Mouse (Mus musculus): Measurements from ENCODE around the gene Usp49. TPM values are rescaled to one million over a fixed set of nuclear protein-coding genes. Genes with fewer than 3 reads are reported as not detected.

Usp49 gene
- polyA plus RNA-seq, 1 experiment: 4.6 TPM

DNA sequence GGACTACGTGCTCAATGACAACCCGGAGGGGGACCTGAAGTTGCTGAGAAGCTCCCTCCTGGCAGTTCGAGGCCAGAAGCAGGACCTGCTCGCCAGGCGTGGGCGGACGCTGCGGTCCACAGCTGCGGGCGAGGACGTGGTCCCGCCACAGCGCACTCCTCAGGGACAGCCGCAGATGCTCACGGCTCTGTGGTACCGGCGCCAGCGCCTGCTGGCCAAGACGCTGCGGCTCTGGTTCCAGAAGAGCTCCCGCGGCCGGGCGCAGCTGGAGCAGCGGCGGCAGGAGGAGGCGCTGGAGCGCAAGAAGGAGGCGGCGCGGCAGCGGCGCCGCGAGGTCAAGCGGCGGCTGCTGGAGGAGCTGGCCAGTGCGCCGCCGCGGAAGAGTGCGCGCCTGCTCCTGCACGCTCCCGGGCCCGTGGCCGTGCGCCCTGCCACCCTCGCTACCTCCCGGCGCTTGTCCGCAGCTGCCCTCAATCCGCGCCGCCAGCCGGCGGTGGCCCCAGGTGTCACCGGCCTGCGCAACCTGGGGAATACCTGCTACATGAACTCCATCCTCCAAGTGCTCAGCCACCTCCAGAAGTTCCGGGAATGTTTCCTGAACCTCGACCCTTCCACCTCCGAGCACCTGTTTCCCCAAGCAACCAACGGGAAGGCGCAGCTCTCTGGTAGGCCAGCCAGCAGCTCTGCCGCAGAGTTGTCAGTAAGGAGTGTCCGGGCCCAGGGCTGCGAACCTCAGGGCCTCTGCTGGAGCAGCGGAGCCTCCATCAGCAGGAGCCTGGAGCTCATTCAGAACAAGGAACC, 42.0 kb downstream of the Usp49 start:
- WGBS: 18% methylated on average over 68 of the region's 68 CpGs
- Histone ChIP-seq H3K36me3 (ENCODE audit: control insufficient read depth, insufficient read depth, low read length) (no peaks in the 10 kb centered on the region; the same call in 1 of the 2 replicates), H3K27me3 (ENCODE audit: control insufficient read depth, insufficient read depth, low read length) (no peaks in the 10 kb centered on the region; the same call in 1 of the 2 replicates), H3K4me3 (ENCODE audit: extremely low read depth, insufficient read depth, insufficient read length) (peak overlapping the region; percentile 15; the same call in 1 of the 2 replicates), H3K27ac (ENCODE audit: insufficient read depth, low read length) (no peak overlapping the region), H3K4me1 (ENCODE audit: control insufficient read depth, insufficient read depth, insufficient read length) (peaks cover 3% of the 10 kb centered on the region; the same call in 1 of the 2 replicates)
- TF ChIP-seq POLR2A (IDR thresholded peaks at IDR 0.05; ENCODE audit: low read depth, low read length) (no peak), CTCF (IDR thresholded peaks at IDR 0.05; ENCODE audit: extremely low read depth, insufficient read depth, insufficient read length, insufficient replicate concordance) (no peak)
- DNase-seq (ENCODE audit: low read depth in 1 of 2, low spot score in 2 of 2): no peak

DNA sequence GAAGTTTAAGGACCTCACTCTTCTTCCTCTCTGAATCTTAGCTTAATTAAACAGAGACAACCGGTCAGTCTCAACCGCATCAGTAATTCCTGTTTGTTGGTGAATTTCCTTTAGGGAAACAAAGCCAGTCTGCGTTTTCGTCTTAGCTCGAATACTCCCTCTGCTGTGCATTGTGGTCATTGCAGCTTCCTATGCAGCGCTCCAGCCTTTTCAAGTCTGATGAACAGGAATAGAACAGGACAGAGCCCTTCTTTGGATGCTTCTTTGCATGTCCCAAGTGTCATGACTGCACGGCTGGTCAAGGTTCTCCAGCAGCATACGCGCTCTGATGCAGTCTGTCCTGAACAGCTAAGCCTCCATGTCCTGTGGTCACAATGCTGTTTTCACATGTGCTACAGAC, 46.1 kb downstream of the Usp49 start:
- Histone ChIP-seq H3K4me3 (ENCODE audit: extremely low read depth, insufficient read depth, insufficient read length) (no peak overlapping the region), H3K4me1 (ENCODE audit: control insufficient read depth, insufficient read depth, insufficient read length) (peaks cover 3% of the 10 kb centered on the region; the same call in 1 of the 2 replicates), H3K27ac (ENCODE audit: insufficient read depth, low read length) (no peak overlapping the region), H3K36me3 (ENCODE audit: control insufficient read depth, insufficient read depth, low read length) (no peaks in the 10 kb centered on the region; the same call in none of the 2 replicates), H3K27me3 (ENCODE audit: control insufficient read depth, insufficient read depth, low read length) (no peaks in the 10 kb centered on the region; the same call in 1 of the 2 replicates)
- WGBS: 33% methylated on average over 9 of the region's 9 CpGs
- TF ChIP-seq POLR2A (IDR thresholded peaks at IDR 0.05; ENCODE audit: low read depth, low read length): no peak
- TF ChIP-seq CTCF (IDR thresholded peaks at IDR 0.05; ENCODE audit: extremely low read depth, insufficient read depth, insufficient read length, insufficient replicate concordance): peak; percentile 56; the same call in 1 of the 2 replicates
- DNase-seq (ENCODE audit: low read depth in 1 of 2, low spot score in 2 of 2): peak in 1 of 2 experiments; percentile 37

DNA sequence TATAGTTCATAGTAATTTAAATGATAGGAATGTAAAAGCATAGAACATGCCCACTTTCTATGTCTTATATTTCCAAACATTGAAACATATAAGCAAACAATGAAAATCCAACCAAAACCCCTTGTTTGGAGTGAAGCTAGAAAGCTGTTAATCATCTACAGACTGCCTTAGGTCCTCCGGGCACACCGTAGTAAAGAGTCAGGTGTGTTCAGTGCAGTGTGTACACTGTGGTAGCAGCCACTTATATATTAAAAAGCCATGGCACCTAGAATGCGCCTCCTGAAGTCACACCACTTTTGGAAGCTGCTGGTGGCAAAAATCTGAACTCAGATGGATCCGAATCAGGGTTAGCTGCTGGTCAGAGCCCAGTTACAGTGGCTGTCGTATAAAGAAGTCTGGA, 47.7 kb downstream of the Usp49 start:
- Histone ChIP-seq H3K27me3 (ENCODE audit: control insufficient read depth, insufficient read depth, low read length) (no peaks in the 10 kb centered on the region), H3K27ac (ENCODE audit: insufficient read depth, low read length) (no peak overlapping the region), H3K4me3 (ENCODE audit: extremely low read depth, insufficient read depth, insufficient read length) (no peak overlapping the region), H3K4me1 (ENCODE audit: control insufficient read depth, insufficient read depth, insufficient read length) (no peaks in the 10 kb centered on the region), H3K36me3 (ENCODE audit: control insufficient read depth, insufficient read depth, low read length) (no peaks in the 10 kb centered on the region; the same call in none of the 2 replicates)
- TF ChIP-seq POLR2A (IDR thresholded peaks at IDR 0.05; ENCODE audit: low read depth, low read length): no peak
- TF ChIP-seq CTCF (IDR thresholded peaks at IDR 0.05; ENCODE audit: extremely low read depth, insufficient read depth, insufficient read length, insufficient replicate concordance): no peak
- WGBS: 95% methylated on average over 5 of the region's 5 CpGs
- no peak for DNase-seq (ENCODE audit: low read depth in 1 of 2, low spot score in 2 of 2)

DNA sequence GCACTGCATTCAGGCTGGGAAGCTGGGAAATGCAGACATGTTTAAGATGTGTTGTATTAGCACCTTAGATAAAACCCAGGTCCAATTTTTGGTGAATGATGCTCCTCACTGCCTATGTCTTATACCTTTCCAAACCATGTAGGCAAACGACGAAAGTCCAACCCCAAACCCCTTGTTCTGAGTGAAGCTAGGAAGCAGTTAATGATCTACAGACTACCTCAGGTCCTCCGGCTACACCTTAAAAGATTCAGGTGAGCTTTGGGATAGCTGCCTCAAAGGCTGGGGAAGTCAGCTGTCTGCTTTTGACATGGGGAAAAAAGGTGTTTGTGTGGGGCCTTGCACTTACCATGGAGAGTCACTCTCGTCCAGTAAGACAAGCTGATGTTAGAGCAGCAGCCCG, 48.2 kb downstream of the Usp49 start:
- Histone ChIP-seq H3K4me1 (ENCODE audit: control insufficient read depth, insufficient read depth, insufficient read length) (no peaks in the 10 kb centered on the region), H3K27me3 (ENCODE audit: control insufficient read depth, insufficient read depth, low read length) (no peaks in the 10 kb centered on the region), H3K4me3 (ENCODE audit: extremely low read depth, insufficient read depth, insufficient read length) (no peak overlapping the region), H3K27ac (ENCODE audit: insufficient read depth, low read length) (no peak overlapping the region), H3K36me3 (ENCODE audit: control insufficient read depth, insufficient read depth, low read length) (no peaks in the 10 kb centered on the region; the same call in none of the 2 replicates)
- TF ChIP-seq POLR2A (IDR thresholded peaks at IDR 0.05; ENCODE audit: low read depth, low read length): no peak
- TF ChIP-seq CTCF (IDR thresholded peaks at IDR 0.05; ENCODE audit: extremely low read depth, insufficient read depth, insufficient read length, insufficient replicate concordance): no peak
- WGBS: 93% methylated on average over 5 of the region's 5 CpGs
- no peak for DNase-seq (ENCODE audit: low read depth in 1 of 2, low spot score in 2 of 2)

DNA sequence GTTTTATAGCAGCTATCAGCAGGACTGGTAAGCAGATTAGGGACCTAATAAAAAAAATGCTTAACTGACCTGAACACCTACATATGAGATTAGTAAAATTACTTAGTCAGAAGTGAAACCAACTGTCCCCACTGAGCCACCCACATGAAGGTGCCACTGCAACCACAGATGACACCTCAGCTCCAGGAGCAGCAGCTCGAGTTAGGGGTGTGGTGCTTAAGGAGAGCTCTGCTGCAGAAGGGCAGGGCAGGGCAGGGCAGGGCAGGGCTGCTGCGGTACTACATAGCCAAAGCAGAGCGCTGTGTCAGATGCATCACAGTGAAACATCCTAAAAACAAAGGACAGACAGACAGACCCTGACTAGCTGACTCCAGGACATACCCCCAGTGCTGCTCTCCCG, 52.3 kb downstream of the Usp49 start:
- Histone ChIP-seq H3K4me1 (ENCODE audit: control insufficient read depth, insufficient read depth, insufficient read length) (no peaks in the 10 kb centered on the region), H3K27me3 (ENCODE audit: control insufficient read depth, insufficient read depth, low read length) (no peaks in the 10 kb centered on the region), H3K36me3 (ENCODE audit: control insufficient read depth, insufficient read depth, low read length) (peaks cover 2% of the 10 kb centered on the region), H3K27ac (ENCODE audit: insufficient read depth, low read length) (no peak overlapping the region), H3K4me3 (ENCODE audit: extremely low read depth, insufficient read depth, insufficient read length) (no peak overlapping the region)
- WGBS: 63% methylated on average over 4 of the region's 4 CpGs
- TF ChIP-seq POLR2A (IDR thresholded peaks at IDR 0.05; ENCODE audit: low read depth, low read length): no peak
- TF ChIP-seq CTCF (IDR thresholded peaks at IDR 0.05; ENCODE audit: extremely low read depth, insufficient read depth, insufficient read length, insufficient replicate concordance): no peak
- no peak for DNase-seq (ENCODE audit: low read depth in 1 of 2, low spot score in 2 of 2)

DNA sequence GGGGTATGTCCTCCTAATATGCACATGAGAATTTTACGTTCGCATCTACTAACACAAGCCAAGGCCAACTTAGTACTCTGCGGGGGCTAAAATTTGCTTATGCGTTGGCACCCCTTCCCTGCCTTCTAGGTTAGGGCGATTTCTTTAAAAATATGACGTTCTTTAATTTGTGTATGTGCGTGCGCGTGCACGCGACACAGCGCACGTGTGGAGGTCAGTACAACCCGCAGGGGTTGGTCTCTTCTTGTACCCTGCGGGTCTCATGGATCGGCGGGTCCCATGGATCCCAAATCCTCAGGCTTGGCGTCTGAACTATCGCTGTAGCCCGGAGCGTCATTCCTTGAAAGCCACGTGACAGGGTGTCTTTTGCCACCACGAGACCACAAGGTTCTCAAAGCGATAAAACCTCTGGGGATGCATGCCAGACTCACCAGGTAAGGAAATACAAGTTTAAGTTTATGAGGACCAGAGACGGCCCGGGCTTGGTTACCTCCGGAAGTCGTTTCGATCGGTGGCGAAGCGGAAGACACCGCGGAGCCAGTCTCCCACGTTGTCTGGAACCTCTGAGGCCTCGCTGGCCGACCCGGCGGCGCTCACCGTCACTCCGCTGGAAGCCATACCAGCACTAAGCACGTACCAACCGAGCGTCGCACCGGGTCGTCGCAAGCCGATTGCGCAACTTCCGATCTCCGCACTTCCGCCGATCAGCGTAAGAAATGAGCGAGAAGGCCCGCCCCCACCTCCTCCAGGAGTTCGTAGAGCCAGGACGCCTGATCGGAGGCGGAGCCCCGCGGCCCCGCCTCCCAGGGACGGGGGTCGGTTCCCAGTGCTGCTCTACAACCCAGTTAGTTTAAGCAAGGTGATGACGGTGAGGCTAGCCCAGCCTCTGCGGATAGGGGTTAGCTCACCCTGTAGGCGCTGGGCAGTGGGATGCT, 57.2 kb downstream of the Usp49 start:
- 2% methylated on average over 70 of the region's 70 CpGs for WGBS
- peak overlapping the region; percentile 53 for H3K27ac ChIP-seq (ENCODE audit: insufficient read depth, low read length)
- H3K27me3 ChIP-seq (ENCODE audit: control insufficient read depth, insufficient read depth, low read length): no peaks in the 10 kb centered on the region
- H3K36me3 ChIP-seq (ENCODE audit: control insufficient read depth, insufficient read depth, low read length): peaks cover 2% of the 10 kb centered on the region; the same call in 1 of the 2 replicates
- TF ChIP-seq POLR2A (IDR thresholded peaks at IDR 0.05; ENCODE audit: low read depth, low read length): peak; percentile 78
- TF ChIP-seq CTCF (IDR thresholded peaks at IDR 0.05; ENCODE audit: extremely low read depth, insufficient read depth, insufficient read length, insufficient replicate concordance): no peak
- peak; percentile 90 to 92 for DNase-seq (ENCODE audit: low read depth in 1 of 2, low spot score in 2 of 2)
- peaks cover 5% of the 10 kb centered on the region; the same call in 1 of the 2 replicates for H3K4me1 ChIP-seq (ENCODE audit: control insufficient read depth, insufficient read depth, insufficient read length)
- peak overlapping the region; percentile 80 for H3K4me3 ChIP-seq (ENCODE audit: extremely low read depth, insufficient read depth, insufficient read length)

Measured in spleen, adult 2 months (tissue).